Mouse (Mus musculus): ENCODE measurements around the gene Efna1. TPM values are rescaled to one million over a fixed set of nuclear protein-coding genes. Genes with fewer than 3 reads are reported as not detected.

Efna1 gene
- polyA plus RNA-seq, 1 experiment from 2014 or later = 45.0 TPM

- no peaks in the 10 kb centered on the region for H3K27me3 ChIP-seq (ENCODE audit: control insufficient read depth, insufficient read depth, low read length)
- H3K4me2 ChIP-seq (replicated peaks; ENCODE audit: low read depth, low read length) = 0 out of 2 replicates have a peak overlapping the region, but pooled peaks have one; percentile 8
- H3K4me3 ChIP-seq (ENCODE audit: low read depth, low read length) = no peak overlapping the region
- peaks cover 10% of the 10 kb centered on the region; the same call in 1 of the 2 replicates for H3K4me1 ChIP-seq (ENCODE audit: control insufficient read depth, insufficient read depth, low read length)
- 0 out of 2 replicates have a peak overlapping the region, but pooled peaks have one; percentile 0 for H3K27ac ChIP-seq (ENCODE audit: low read length)
- peaks cover 5% of the 10 kb centered on the region; the same call in 1 of the 2 replicates for H3K36me3 ChIP-seq (ENCODE audit: control insufficient read depth, insufficient read depth, low read length)
- ATAC-seq (ENCODE audit: insufficient number of reproducible peaks, insufficient read depth, low FRiP score, low read depth) = no peak
- H3K9me3 ChIP-seq (ENCODE audit: control insufficient read depth, low read depth, low read length) = no peaks in the 10 kb centered on the region
- 7% methylated on average over 17 of the region's 17 CpGs for WGBS
- H3K9ac ChIP-seq (replicated peaks; ENCODE audit: low read depth, low read length) = no peak overlapping the region
Observed at GRCm38 (mm10) chr3:89251365-89251895, 29.5 kb downstream of the Efna1 start.

DNA sequence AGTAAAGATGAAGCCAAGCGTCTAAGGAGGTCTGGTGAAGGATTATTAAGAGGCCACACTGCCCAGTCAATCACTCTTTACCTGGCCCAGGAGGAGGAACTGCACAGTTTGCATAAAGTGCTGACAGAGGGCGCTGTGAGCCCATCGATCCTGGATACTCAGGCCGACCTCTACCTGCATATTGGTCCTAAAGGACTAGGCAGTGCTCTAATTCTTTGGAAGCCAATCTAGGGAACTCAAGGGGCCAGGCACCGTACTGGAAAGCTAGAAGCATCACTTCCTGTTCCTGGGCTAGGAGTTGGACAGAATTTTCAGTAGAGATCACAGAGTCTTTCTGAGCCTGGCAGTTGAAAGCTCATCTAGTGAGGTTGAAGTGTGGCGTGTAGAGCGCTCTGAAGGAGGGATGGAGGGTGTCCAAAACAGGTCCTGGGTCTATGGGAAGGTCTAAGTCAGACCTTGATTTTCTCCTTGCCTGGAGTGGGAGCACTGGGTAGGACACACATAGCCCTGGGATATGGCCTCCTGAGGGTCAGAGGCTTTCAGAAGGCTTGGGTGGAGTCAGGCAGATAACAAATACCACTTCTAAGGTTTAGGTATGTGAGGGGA is 30.4 kb downstream of the Efna1 start:
- no peak overlapping the region for H3K27ac ChIP-seq (ENCODE audit: low read length)
- no peaks in the 10 kb centered on the region for H3K27me3 ChIP-seq (ENCODE audit: control insufficient read depth, insufficient read depth, low read length)
- no peak overlapping the region for H3K9ac ChIP-seq (replicated peaks; ENCODE audit: low read depth, low read length)
- no peak; the same call in 1 of the 2 replicates for ATAC-seq (ENCODE audit: insufficient number of reproducible peaks, insufficient read depth, low FRiP score, low read depth)
- H3K4me1 ChIP-seq (ENCODE audit: control insufficient read depth, insufficient read depth, low read length) = peaks cover 12% of the 10 kb centered on the region
- H3K4me2 ChIP-seq (replicated peaks; ENCODE audit: low read depth, low read length) = no peak overlapping the region
- no peak overlapping the region for H3K4me3 ChIP-seq (ENCODE audit: low read depth, low read length)
- H3K9me3 ChIP-seq (ENCODE audit: control insufficient read depth, low read depth, low read length) = no peaks in the 10 kb centered on the region
- H3K36me3 ChIP-seq (ENCODE audit: control insufficient read depth, insufficient read depth, low read length) = peaks cover 5% of the 10 kb centered on the region; the same call in 1 of the 2 replicates
- 16% methylated on average over 7 of the region's 7 CpGs for WGBS

GRCm38 (mm10) chr3:89247466-89247865 is 33.5 kb downstream of the Efna1 start:
- no peak for ATAC-seq (ENCODE audit: insufficient number of reproducible peaks, insufficient read depth, low FRiP score, low read depth)
- WGBS = 92% methylated on average over 4 of the region's 4 CpGs
- H3K36me3 ChIP-seq (ENCODE audit: control insufficient read depth, insufficient read depth, low read length) = peaks cover 5% of the 10 kb centered on the region; the same call in 1 of the 2 replicates
- peak overlapping the region; percentile 72; the same call in 1 of the 2 replicates for H3K9ac ChIP-seq (replicated peaks; ENCODE audit: low read depth, low read length)
- peak overlapping the region; percentile 79 for H3K4me2 ChIP-seq (replicated peaks; ENCODE audit: low read depth, low read length)
- peaks cover 30% of the 10 kb centered on the region for H3K4me1 ChIP-seq (ENCODE audit: control insufficient read depth, insufficient read depth, low read length)
- peak overlapping the region; percentile 71; the same call in 1 of the 2 replicates for H3K4me3 ChIP-seq (ENCODE audit: low read depth, low read length)
- no peaks in the 10 kb centered on the region for H3K27me3 ChIP-seq (ENCODE audit: control insufficient read depth, insufficient read depth, low read length)
- H3K9me3 ChIP-seq (ENCODE audit: control insufficient read depth, low read depth, low read length) = no peaks in the 10 kb centered on the region
- no peak overlapping the region for H3K27ac ChIP-seq (ENCODE audit: low read length)

DNA sequence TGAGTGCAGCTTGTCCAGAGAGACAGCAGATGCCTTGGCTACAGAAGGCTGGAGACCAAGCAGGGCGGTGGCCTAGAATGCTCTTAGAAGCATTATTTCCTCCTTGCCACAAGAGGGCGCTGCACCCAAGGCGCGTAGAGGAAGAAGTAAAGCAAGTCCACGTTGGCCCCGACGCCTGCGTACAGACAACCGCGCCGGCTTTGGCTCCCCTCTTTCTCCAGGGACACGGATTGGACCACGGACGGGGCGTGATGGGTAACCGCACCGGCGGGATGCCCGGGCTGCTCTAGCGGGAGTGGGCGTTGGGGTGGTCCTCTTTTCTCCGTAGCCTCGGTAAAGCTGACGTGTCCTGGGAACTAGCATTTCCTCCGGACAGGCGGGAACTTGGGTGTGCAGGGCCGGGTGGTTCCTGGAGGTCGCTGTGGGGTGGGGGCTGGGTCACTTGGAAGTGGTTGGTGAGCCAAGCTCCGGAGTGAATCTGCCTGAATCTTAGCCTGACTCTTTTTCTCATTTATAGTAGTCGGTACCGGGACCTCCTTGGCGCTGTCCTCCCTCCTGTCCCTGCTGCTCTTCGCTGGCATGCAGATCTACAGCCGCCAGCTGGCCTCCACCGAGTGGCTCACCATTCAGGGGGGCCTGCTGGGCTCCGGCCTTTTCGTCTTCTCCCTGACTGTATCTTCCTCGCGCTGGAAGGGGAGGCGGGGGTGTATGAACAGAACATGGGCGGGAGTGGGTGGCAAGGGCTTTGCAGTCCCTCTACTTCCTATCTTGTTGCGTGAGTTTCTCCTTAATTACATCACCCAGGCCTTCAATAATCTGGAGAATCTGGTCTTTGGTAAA is 34.5 kb downstream of the Efna1 start, which contains the start of gene Trim46:
Gene Trim46 (minus strand): TSS at position 49 of the 840 bp plus-strand sequence.
- peak; percentile 66 for ATAC-seq (ENCODE audit: insufficient number of reproducible peaks, insufficient read depth, low FRiP score, low read depth)
- Histone ChIP-seq H3K4me2 (replicated peaks; ENCODE audit: low read depth, low read length) (peak within 1 kb of the TSS; percentile 79), H3K27ac (ENCODE audit: low read length) (peak within 1 kb of the TSS; percentile 61; the same call in 1 of the 2 replicates), H3K36me3 (ENCODE audit: control insufficient read depth, insufficient read depth, low read length) (peaks cover 5% of the 10 kb centered on the region; the same call in 1 of the 2 replicates), H3K27me3 (ENCODE audit: control insufficient read depth, insufficient read depth, low read length) (no peaks in the 10 kb centered on the region), H3K9me3 (ENCODE audit: control insufficient read depth, low read depth, low read length) (no peaks in the 10 kb centered on the region), H3K4me1 (ENCODE audit: control insufficient read depth, insufficient read depth, low read length) (peaks cover 25% of the 10 kb centered on the region), H3K9ac (replicated peaks; ENCODE audit: low read depth, low read length) (peak within 1 kb of the TSS; percentile 72), H3K4me3 (ENCODE audit: low read depth, low read length) (peak within 1 kb of the TSS; percentile 71)
- WGBS = under 1% methylated on average over 42 of the region's 42 CpGs

DNA sequence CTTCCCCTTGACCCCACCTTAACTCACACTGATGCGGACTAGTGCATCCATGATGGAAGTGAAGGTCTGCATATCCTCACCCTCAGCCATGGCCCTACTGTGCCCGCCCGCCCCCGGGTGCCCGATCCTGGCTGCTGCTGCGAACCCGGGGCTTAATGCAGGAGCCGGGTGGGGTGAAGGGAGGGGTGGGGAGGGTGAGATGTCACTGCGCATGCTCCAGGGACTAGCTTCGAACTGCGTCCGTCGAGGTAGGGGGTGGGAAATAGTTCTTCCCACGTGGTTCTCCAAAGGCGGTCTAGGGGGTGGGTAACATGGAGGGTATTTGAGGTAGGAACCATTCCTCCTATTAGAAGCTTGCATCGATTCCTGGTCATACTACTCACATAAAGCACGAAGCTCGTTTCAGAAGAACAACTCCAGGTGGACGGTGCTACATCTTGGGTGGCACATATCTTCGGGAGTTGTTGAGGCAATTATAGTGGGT is 35.2 kb downstream of the Efna1 start, which contains the start of gene Krtcap2:
Gene Krtcap2 (plus strand): TSS at position 279 of the 484 bp plus-strand sequence.
- Histone ChIP-seq H3K27ac (ENCODE audit: low read length) (peak within 1 kb of the TSS; percentile 61; the same call in 1 of the 2 replicates), H3K4me3 (ENCODE audit: low read depth, low read length) (peak within 1 kb of the TSS; percentile 71), H3K27me3 (ENCODE audit: control insufficient read depth, insufficient read depth, low read length) (no peaks in the 10 kb centered on the region), H3K9me3 (ENCODE audit: control insufficient read depth, low read depth, low read length) (no peaks in the 10 kb centered on the region), H3K4me2 (replicated peaks; ENCODE audit: low read depth, low read length) (peak within 1 kb of the TSS; percentile 79), H3K36me3 (ENCODE audit: control insufficient read depth, insufficient read depth, low read length) (peaks cover 5% of the 10 kb centered on the region; the same call in 1 of the 2 replicates), H3K9ac (replicated peaks; ENCODE audit: low read depth, low read length) (peak within 1 kb of the TSS; percentile 72), H3K4me1 (ENCODE audit: control insufficient read depth, insufficient read depth, low read length) (peaks cover 20% of the 10 kb centered on the region)
- 5% methylated on average over 20 of the region's 20 CpGs for WGBS
- ATAC-seq (ENCODE audit: insufficient number of reproducible peaks, insufficient read depth, low FRiP score, low read depth) = peak; percentile 8; the same call in 1 of the 2 replicates

DNA sequence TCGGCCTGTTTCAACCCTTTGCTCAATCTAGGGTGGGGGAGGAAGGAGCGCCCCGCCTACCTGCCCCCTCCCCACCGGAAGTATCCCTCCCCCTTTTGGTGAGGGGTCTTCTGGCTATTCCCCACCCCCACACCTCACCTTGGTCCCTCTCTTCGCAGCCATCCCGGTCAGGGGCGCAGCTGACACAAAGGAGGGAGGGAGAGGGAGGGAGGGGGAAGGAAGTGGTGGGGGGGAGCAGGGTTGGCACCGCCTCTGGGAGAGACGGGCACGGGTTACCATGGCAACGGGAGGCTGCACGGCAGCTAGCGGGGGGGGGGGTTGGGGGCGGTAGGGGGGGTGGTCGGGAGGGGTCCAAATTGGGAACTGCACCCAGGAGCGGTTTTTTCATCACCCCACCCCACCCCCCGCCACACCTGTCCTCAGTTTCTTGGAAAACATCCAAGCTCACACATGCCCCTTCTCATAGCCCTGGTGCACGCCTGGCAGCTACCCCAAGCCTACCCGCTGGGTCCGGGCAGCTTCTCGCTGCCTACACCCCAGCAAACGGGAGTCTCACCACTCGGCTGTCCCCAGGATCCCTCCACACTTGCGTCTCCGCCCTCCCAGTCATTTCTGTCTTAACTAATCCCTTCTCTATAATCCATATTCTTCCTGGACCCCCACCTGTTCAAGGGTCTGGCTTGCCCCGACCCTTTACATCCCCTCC is 35.8 kb downstream of the Efna1 start:
- Histone ChIP-seq H3K4me1 (ENCODE audit: control insufficient read depth, insufficient read depth, low read length) (peaks cover 20% of the 10 kb centered on the region), H3K27ac (ENCODE audit: low read length) (peak overlapping the region; percentile 39; the same call in 1 of the 2 replicates), H3K9ac (replicated peaks; ENCODE audit: low read depth, low read length) (0 out of 2 replicates have a peak overlapping the region, but pooled peaks have one; percentile 11), H3K4me3 (ENCODE audit: low read depth, low read length) (peak overlapping the region; percentile 33), H3K27me3 (ENCODE audit: control insufficient read depth, insufficient read depth, low read length) (no peaks in the 10 kb centered on the region), H3K36me3 (ENCODE audit: control insufficient read depth, insufficient read depth, low read length) (peaks cover 5% of the 10 kb centered on the region; the same call in 1 of the 2 replicates), H3K9me3 (ENCODE audit: control insufficient read depth, low read depth, low read length) (no peaks in the 10 kb centered on the region), H3K4me2 (replicated peaks; ENCODE audit: low read depth, low read length) (peak overlapping the region; percentile 52)
- under 1% methylated on average over 24 of the region's 26 CpGs for WGBS
- ATAC-seq (ENCODE audit: insufficient number of reproducible peaks, insufficient read depth, low FRiP score, low read depth) = no peak

DNA sequence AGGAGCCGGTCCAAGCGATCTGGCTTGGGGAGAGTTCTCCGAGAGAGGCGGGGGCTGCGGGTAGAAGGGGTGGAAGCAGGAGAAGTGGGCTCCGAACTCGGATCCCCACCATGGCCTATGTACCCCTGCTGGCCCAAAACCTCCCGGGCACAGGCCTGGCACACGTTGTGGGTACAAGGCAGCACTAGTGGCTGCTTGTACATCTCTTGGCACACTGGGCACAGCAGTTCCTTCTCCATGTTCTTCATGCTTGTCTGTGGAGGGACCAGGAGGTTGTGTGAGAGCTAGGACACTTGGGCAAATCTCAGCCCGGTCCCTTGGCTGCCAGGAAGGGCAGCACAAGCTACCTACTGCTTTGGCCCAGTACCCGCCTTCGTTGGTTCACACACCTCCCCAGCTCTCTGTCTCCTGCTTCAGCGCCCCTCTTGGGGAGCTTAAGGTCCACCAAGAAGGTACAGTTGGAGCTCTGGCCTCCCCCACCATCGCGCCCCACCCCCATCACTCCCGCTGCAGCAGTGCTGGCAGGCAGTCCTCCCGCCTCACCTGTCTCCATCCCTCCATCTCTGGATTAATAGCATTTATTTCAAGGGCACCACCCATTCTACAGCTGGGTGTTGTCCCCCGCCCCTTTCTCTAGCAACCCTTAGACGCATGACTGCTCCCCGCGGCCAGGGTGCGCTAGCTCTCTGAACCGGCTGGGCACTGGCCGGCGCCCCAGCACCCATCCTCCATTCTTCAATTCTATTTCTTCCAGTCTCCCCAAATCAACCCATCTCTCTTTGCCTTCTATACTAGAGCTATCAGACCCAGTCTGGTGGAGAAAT is 36.6 kb downstream of the Efna1 start:
- H3K27ac ChIP-seq (ENCODE audit: low read length) = no peak overlapping the region
- H3K36me3 ChIP-seq (ENCODE audit: control insufficient read depth, insufficient read depth, low read length) = peaks cover 1% of the 10 kb centered on the region; the same call in 1 of the 2 replicates
- WGBS = 14% methylated on average over 25 of the region's 25 CpGs
- 0 out of 2 replicates have a peak overlapping the region, but pooled peaks have one; percentile 11 for H3K9ac ChIP-seq (replicated peaks; ENCODE audit: low read depth, low read length)
- H3K4me2 ChIP-seq (replicated peaks; ENCODE audit: low read depth, low read length) = peak overlapping the region; percentile 52
- ATAC-seq (ENCODE audit: insufficient number of reproducible peaks, insufficient read depth, low FRiP score, low read depth) = peak; percentile 20; the same call in 1 of the 2 replicates
- H3K4me3 ChIP-seq (ENCODE audit: low read depth, low read length) = peak overlapping the region; percentile 33
- H3K4me1 ChIP-seq (ENCODE audit: control insufficient read depth, insufficient read depth, low read length) = peaks cover 20% of the 10 kb centered on the region
- H3K9me3 ChIP-seq (ENCODE audit: control insufficient read depth, low read depth, low read length) = no peaks in the 10 kb centered on the region
- H3K27me3 ChIP-seq (ENCODE audit: control insufficient read depth, insufficient read depth, low read length) = no peaks in the 10 kb centered on the region

Measured in stomach, embryonic 14.5 days (tissue).